Mouse (Mus musculus) midbrain, embryonic 16.5 days (tissue): ENCODE measurements around the gene Asb8. TPM values are rescaled to one million over a fixed set of nuclear protein-coding genes. Genes with fewer than 3 reads are reported as not detected.

Source experiments
- ATAC-seq: fragments of 200-750 bp; cut with Nextera tagmentation; 2 replicates; pipeline ENCODE4 v1.8.0; 2017; ENCODE audit warnings: moderate TSS enrichment
- H3K27ac ChIP-seq: fragments of 300-500 bp; sonication (generic); 2 replicates; pipeline ENCODE4 v1.5.1; 2014; ENCODE audit warnings: mild to moderate bottlenecking, low read length, mixed read lengths
- H3K27me3 ChIP-seq: fragments of 300-500 bp; sonication (generic); 2 replicates; pipeline ENCODE4 v1.6.1; 2014; ENCODE audit warnings: low read depth, low read length, mixed read lengths; ENCODE audit not compliant: control insufficient read depth, insufficient read depth
- H3K36me3 ChIP-seq: fragments of 300-500 bp; sonication (generic); 2 replicates; pipeline ENCODE4 v1.6.1; 2014; ENCODE audit warnings: mild to moderate bottlenecking, low read length, moderate library complexity, mixed read lengths; ENCODE audit not compliant: control insufficient read depth, insufficient read depth
- H3K4me1 ChIP-seq: fragments of 300-500 bp; sonication (generic); 2 replicates; pipeline ENCODE4 v1.6.1; 2014; ENCODE audit warnings: mild to moderate bottlenecking, low read length, mixed read lengths; ENCODE audit not compliant: control insufficient read depth, insufficient read depth
- H3K4me2 ChIP-seq: fragments of 300-500 bp; sonication (generic); 2 replicates; pipeline ENCODE4 v1.6.1; 2014; ENCODE audit warnings: mild to moderate bottlenecking, low read length, mixed read lengths
- H3K4me3 ChIP-seq: fragments of 300-500 bp; sonication (generic); 2 replicates; pipeline ENCODE4 v1.5.1; 2014; ENCODE audit warnings: low read depth, mild to moderate bottlenecking, low read length, moderate library complexity, mixed read lengths
- H3K9ac ChIP-seq: fragments of 300-500 bp; sonication (generic); 2 replicates; pipeline ENCODE4 v1.6.1; 2014; ENCODE audit warnings: low read depth, low read length, mixed read lengths
- H3K9me3 ChIP-seq: fragments of 300-500 bp; sonication (generic); replicated peaks from 2 replicates; pipeline ENCODE4 v1.6.1; 2014; ENCODE audit warnings: mild to moderate bottlenecking, low read length, mixed read lengths; ENCODE audit not compliant: control insufficient read depth, poor library complexity, severe bottlenecking
- WGBS: fragments of 180-500 bp; shearing (Covaris S2); extraction: QIAGEN DNeasy Blood & Tissue Kit; methylation state at CpG from one replicate; pipeline ENCODE4 v1.1.7; 2014; 5-methylcytosine and 5-hydroxymethylcytosine counted together
- polyA plus RNA-seq: library from polyadenylated mRNA; unstranded; fragments of >200 nt; fragmentation: Nextera tagmentation; extraction: Ambion mirVana; gene quantifications from 2 replicates; pipeline ENCODE4 v1.2.1, GENCODE M21; 2015

Asb8 gene
- 60.2 and 63.5 TPM in 2 replicates for polyA plus RNA-seq

DNA sequence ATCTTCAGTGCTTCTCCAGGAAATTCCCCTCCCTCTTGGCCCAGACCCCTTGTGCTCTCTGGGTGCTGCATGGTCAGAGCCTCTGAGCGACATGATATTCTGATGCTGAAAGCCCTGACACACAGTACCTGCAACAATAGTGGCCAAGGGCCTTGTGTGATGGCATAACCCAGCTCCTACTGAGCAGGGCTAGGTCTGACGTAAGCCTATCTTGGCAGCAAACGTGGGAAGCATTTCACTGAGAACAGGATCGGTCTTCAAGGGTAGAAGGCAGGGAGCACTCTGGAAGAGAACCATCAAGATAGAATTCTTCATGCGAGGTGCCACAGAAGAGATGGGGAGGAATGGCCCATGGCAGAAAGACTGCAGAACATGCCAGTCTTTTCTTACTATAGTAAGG lies at the start of gene Asb8:
Asb8 (minus strand) TSS at position 101 of the 400 bp plus-strand sequence.
- WGBS: 86% methylated on average over 5 of the region's 5 CpGs
- no peak within 1 kb of the TSS for H3K4me3 ChIP-seq
- peaks cover 23% of the 10 kb centered on the region for H3K4me1 ChIP-seq
- no peaks in the 10 kb centered on the region for H3K9me3 ChIP-seq
- no peak for ATAC-seq
- H3K9ac ChIP-seq: no peak within 1 kb of the TSS
- H3K27me3 ChIP-seq: peaks cover 3% of the 10 kb centered on the region; the same call in 1 of the 2 replicates
- H3K36me3 ChIP-seq: no peaks in the 10 kb centered on the region
- peak within 1 kb of the TSS; percentile 95; the same call in 1 of the 2 replicates for H3K4me2 ChIP-seq
- no peak within 1 kb of the TSS for H3K27ac ChIP-seq

GRCm38 (mm10) chr15:98214130-98214529 lies 48.7 kb upstream of the Asb8 start:
- no peak overlapping the region for H3K4me3 ChIP-seq
- H3K9me3 ChIP-seq: no peaks in the 10 kb centered on the region
- no peak overlapping the region for H3K9ac ChIP-seq
- no peaks in the 10 kb centered on the region for H3K27me3 ChIP-seq
- no peak for ATAC-seq
- H3K36me3 ChIP-seq: no peaks in the 10 kb centered on the region
- no peak overlapping the region for H3K4me2 ChIP-seq
- no peaks in the 10 kb centered on the region for H3K4me1 ChIP-seq
- no peak overlapping the region for H3K27ac ChIP-seq
- 70% methylated on average over 5 of the region's 5 CpGs for WGBS

GRCm38 (mm10) chr15:98213336-98213870 lies 48.0 kb upstream of the Asb8 start:
- no peaks in the 10 kb centered on the region for H3K36me3 ChIP-seq
- H3K9me3 ChIP-seq: no peaks in the 10 kb centered on the region
- H3K4me2 ChIP-seq: no peak overlapping the region
- no peaks in the 10 kb centered on the region for H3K4me1 ChIP-seq
- ATAC-seq: no peak
- H3K4me3 ChIP-seq: no peak overlapping the region
- 83% methylated on average over 5 of the region's 5 CpGs for WGBS
- H3K27ac ChIP-seq: no peak overlapping the region
- no peaks in the 10 kb centered on the region for H3K27me3 ChIP-seq
- no peak overlapping the region for H3K9ac ChIP-seq

DNA sequence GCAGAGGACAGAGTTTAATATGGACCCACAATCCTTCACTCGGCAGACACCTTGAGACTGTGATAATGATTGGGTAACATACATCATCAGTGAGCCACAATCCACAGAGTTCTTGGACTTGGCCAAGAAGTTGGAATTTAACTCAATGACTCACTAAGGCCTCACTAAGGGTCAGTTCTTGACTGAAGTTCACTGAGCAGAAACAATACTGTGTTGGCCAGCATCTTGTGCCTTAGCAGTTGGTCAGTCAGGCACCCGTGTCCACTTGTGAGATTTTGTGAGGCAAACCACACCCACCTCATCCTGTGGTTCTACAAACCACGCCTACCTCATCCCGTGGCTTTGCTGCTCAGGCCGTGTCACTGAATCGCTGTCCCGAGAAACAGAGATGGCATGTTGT lies 44.3 kb upstream of the Asb8 start:
- H3K27me3 ChIP-seq: no peaks in the 10 kb centered on the region
- no peak overlapping the region for H3K9ac ChIP-seq
- no peaks in the 10 kb centered on the region for H3K36me3 ChIP-seq
- ATAC-seq: no peak
- no peak overlapping the region for H3K4me3 ChIP-seq
- H3K27ac ChIP-seq: no peak overlapping the region
- H3K4me1 ChIP-seq: no peaks in the 10 kb centered on the region
- no peaks in the 10 kb centered on the region for H3K9me3 ChIP-seq
- WGBS: 86% methylated on average over 7 of the region's 7 CpGs
- no peak overlapping the region for H3K4me2 ChIP-seq

DNA sequence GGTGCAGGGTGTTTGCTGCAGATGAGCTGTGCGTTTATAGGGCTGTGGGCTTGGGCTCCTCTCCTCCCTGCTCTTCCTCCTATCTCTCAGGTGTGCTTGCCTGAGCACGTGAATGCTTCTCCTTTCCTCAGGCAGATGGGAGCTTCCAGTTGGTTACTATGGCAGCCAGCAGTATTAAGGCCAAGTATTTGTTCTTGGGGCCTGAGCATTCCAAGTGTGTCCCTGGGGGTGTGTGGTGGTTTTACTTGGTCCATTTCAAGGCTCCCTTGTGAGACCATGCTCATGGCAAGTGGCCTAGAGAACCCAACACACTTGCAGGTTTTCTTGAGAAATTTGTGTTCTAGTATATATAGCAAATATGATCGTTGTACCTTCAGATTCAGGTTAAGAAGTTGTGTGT lies 30.0 kb upstream of the Asb8 start, which contains the start of gene Olfr288:
Olfr288 (minus strand) TSS at position 101 of the 400 bp plus-strand sequence.
- Histone ChIP-seq H3K9ac (no peak within 1 kb of the TSS), H3K4me2 (no peak within 1 kb of the TSS), H3K4me3 (no peak within 1 kb of the TSS), H3K9me3 (no peaks in the 10 kb centered on the region), H3K27ac (no peak within 1 kb of the TSS), H3K4me1 (no peaks in the 10 kb centered on the region), H3K27me3 (no peaks in the 10 kb centered on the region), H3K36me3 (no peaks in the 10 kb centered on the region)
- 75% methylated on average over 3 of the region's 3 CpGs for WGBS
- no peak for ATAC-seq

GRCm38 (mm10) chr15:98184456-98184855 lies 19.0 kb upstream of the Asb8 start:
- H3K4me1 ChIP-seq: peaks cover 5% of the 10 kb centered on the region
- no peak overlapping the region for H3K27ac ChIP-seq
- WGBS: 75% methylated on average over 4 of the region's 4 CpGs
- H3K4me3 ChIP-seq: no peak overlapping the region
- no peaks in the 10 kb centered on the region for H3K36me3 ChIP-seq
- H3K4me2 ChIP-seq: no peak overlapping the region
- no peak overlapping the region for H3K9ac ChIP-seq
- ATAC-seq: no peak
- no peaks in the 10 kb centered on the region for H3K27me3 ChIP-seq
- no peaks in the 10 kb centered on the region for H3K9me3 ChIP-seq

DNA sequence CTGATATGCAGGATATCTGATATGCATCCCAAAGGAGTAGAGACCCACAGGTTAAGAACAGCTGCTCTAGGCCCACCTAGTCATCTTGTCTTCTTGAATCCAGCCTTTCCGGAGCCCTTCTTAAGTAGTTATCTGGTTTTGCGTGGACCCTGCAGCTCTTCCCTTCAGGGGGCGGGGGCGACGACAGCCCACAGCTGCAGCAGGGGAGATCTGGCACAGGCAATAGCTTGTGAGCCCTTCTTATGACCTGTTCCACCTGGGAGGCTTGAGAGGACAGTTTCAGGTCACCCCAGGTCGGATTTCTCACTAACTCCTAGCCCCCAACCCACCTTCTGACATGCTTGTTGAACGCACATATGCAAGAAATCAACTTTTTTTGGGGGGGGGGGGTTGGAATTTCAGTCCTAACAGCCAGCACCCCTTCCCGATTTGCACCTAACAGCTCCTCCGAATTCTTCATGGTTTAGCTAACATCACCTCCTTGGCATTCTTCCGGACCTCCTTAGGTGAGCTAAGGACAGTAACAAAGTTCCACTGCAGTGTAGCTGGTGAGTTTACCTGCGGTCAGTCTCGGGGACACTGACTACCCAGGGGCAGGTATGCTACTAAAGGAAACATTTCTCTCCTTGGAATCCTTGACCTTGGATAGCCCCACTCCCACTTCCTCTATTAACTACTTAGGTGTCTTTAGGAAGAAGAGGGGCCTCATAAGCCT lies 16.6 kb upstream of the Asb8 start:
- no peak for ATAC-seq
- whole genome bisulfite sequencing: 72% methylated on average over 12 of the region's 12 CpGs
- no peak overlapping the region for H3K4me2 ChIP-seq

DNA sequence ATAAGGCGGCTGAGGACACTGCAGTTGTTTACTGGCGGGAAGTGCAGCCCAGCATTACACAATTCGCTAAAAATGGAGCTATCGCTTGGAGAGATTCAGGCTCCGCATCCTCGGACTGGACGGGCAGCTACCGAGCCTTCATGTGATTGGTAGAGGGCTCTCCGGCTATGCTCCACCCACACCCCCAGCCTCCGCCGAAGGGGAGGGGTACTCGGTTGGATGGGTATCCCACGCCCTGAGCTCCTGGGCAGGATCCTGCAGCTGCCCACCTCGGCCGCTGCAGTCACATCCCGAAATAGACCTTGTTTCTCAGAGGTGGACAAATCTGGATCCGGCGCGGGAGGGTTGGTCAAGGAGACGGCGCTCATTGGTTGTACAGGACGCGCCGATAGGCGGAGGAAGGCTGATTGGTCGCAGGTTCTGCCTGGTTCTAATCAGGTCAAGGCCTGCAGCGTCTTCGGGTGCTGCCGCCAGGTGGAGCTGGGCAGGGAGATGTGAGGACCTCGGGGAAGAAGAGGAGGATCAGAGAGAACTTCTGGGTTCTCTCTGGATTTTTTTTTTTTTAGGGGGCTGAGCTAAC lies 15.8 kb upstream of the Asb8 start:
- Histone ChIP-seq H3K4me2 (peak overlapping the region; percentile 89), H3K9ac (peak overlapping the region; percentile 73), H3K4me1 (peaks cover 5% of the 10 kb centered on the region), H3K36me3 (no peaks in the 10 kb centered on the region), H3K27me3 (peaks cover 6% of the 10 kb centered on the region; the same call in 1 of the 2 replicates), H3K9me3 (no peaks in the 10 kb centered on the region), H3K27ac (peak overlapping the region; percentile 87), H3K4me3 (peak overlapping the region; percentile 67)
- ATAC-seq: peak; percentile 98
- WGBS: under 1% methylated on average over 30 of the region's 30 CpGs

More for the DNA sequence above, 16.6 kb upstream of the Asb8 start:
- H3K27me3 ChIP-seq: peaks cover 4% of the 10 kb centered on the region; the same call in 1 of the 2 replicates
- H3K9ac ChIP-seq: no peak overlapping the region; the same call in 1 of the 2 replicates
- H3K27ac ChIP-seq: no peak overlapping the region
- no peaks in the 10 kb centered on the region for H3K36me3 ChIP-seq
- no peaks in the 10 kb centered on the region for H3K9me3 ChIP-seq
- H3K4me1 ChIP-seq: peaks cover 5% of the 10 kb centered on the region
- no peak overlapping the region for H3K4me3 ChIP-seq
